Mouse (Mus musculus): ENCODE data around the gene Fgf14. TPM values are rescaled to one million over a fixed set of nuclear protein-coding genes. Genes with fewer than 3 reads are reported as not detected.

Gene Fgf14
- polyA plus RNA-seq, 1 experiment from 2014 or later: 1.5 TPM

DNA sequence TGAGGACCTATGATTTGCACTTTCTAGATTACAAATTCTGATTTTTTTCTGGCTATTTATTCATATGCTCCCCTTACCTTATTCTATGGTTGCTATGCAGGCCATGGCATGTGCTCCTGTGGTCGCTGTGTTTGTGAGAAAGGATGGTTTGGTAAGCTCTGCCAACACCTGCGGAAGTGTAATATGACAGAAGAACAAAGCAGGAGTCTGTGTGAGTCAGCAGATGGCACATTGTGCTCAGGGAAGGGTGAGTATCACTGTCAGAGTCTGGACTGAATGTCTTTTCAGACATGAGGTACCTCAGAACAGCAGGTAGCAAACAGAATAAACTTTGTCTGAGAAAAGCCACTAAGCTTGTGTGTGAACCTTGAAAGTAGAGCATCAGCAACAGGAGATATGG, 710.4 kb downstream of the Fgf14 start:
- Histone ChIP-seq H3K4me2 (ENCODE audit: low read depth, low read length) (no peak overlapping the region), H3K4me1 (ENCODE audit: control insufficient read depth, insufficient read depth, low read length) (no peaks in the 10 kb centered on the region), H3K27me3 (replicated peaks; ENCODE audit: control insufficient read depth, insufficient read depth, low read length) (no peaks in the 10 kb centered on the region), H3K4me3 (ENCODE audit: low read depth, low read length) (no peak overlapping the region), H3K27ac (replicated peaks; ENCODE audit: low read depth, low read length) (no peak overlapping the region), H3K9me3 (ENCODE audit: control insufficient read depth, low read length) (no peaks in the 10 kb centered on the region), H3K36me3 (ENCODE audit: control insufficient read depth, insufficient read depth, low read length) (no peaks in the 10 kb centered on the region), H3K9ac (ENCODE audit: low read depth, low read length) (no peak overlapping the region)
- DNase-seq (ENCODE audit: low spot score) (peak; percentile 13), ATAC-seq (ENCODE audit: low read depth) (peak; percentile 44; the same call in 1 of the 2 replicates)
- WGBS: 50% methylated on average over 2 of the region's 2 CpGs
